Mouse (Mus musculus) brain, adult 10 weeks (tissue): ENCODE data around the gene Slc10a6. TPM values are rescaled to one million over a fixed set of nuclear protein-coding genes. Genes with fewer than 3 reads are reported as not detected.

ENCODE experiments used
- polyA plus RNA-seq: library from polyadenylated mRNA; stranded (reverse); fragments of 350-450 nt; fragmentation: Illumina TruSeq; extraction: RNeasy Lipid Tissue Mini Kit (QIAGEN cat#74804); gene quantifications from one replicate; pipeline ENCODE4 v1.2.3, GENCODE M21; 2015; ENCODE audit warnings: low read depth, low replicate concordance

The Slc10a6 gene
- polyA plus RNA-seq, result not detected

DNA sequence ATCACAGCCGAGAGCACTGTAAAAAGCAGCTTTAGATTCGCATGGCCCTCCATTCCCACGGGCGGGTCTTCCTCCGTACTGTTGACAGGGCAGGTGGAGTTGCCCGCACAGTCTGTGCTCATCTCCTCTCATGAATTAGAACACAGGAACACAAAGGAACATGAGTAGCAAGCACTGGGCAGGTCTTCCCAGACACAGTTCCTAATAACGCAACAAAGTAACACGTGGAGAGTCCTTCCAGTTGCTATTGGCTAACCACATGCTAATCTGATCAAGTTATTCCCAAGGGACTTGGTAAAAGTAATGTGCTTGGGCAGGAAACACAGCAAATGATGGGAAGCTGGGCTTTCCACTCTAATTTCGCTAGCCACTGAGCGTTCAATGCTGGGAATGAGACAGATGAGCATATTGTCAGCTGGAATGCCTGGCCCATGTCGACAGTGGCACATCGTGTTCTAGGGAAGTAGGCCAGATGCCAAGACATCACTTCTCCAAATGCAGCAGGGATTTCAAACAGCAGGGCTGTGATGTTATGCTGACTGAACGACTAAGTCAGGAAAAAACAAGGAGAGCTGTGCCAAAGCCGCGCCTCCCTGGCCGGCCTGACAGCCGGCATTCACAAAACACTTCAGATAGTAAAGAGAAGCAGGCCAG lies at the start of gene Slc10a6:
TSS of gene Slc10a6 (minus strand) at position 293 of the 654 bp plus-strand sequence.

DNA sequence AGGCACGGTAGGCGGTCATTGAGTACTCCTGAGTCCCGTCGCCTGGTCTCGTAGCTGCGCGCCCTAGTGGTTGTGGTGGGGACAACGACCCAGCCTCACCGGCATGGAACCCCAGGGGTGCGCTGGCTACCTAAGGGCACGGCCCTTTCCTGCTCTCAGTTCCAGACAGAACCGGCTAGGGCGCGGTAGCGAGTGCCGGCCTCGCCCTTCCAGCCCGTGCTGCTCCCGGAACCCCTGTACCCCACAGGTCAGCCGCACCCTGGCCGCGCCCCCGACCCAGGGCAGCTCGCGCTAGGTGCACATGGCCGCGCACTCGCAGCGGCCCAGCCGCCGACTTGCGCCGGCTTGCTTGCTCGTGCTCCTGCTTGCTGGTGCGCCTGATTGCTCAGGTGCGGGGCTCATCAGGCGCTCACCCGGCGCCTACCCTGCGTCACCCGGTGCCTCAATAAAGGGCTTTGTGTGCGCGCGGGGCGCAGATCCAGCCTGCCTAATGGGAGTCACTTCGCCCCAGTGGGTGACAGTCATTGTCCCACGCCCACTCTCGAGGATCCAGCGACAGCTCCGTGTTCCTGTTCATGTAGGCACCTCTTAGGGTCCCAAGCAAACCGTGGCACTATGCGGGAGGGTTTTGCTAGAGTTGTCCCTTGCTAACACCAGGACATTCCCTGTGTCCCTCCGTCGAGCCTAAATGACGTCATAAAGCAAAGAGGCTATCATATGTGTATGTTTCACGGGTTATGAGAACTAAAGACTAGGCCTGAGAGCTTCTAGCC lies 26.3 kb upstream of the Slc10a6 start, which contains the start of gene 1700016H13Rik:
TSS of gene 1700016H13Rik (minus strand) at position 665 of the 773 bp plus-strand sequence.

Other genes with a start within 250 kb of the Slc10a6 start
- 5.2 TPM for gene Ptpn13, start 204.2 kb downstream of the Slc10a6 start, polyA plus RNA-seq
- not detected for gene 1700016H13Rik, start 26.6 kb upstream of the Slc10a6 start, polyA plus RNA-seq
- 6.0 TPM for gene Aff1, start 63.0 kb upstream of the Slc10a6 start, polyA plus RNA-seq